Mouse (Mus musculus): ENCODE data around the gene Abcc1.

Abcc1 gene

GRCm38 (mm10) chr16:14439801-14440614, 78.7 kb downstream of the Abcc1 start:
- DNase-seq (ENCODE audit: low read depth, low spot score), result no peak

DNA sequence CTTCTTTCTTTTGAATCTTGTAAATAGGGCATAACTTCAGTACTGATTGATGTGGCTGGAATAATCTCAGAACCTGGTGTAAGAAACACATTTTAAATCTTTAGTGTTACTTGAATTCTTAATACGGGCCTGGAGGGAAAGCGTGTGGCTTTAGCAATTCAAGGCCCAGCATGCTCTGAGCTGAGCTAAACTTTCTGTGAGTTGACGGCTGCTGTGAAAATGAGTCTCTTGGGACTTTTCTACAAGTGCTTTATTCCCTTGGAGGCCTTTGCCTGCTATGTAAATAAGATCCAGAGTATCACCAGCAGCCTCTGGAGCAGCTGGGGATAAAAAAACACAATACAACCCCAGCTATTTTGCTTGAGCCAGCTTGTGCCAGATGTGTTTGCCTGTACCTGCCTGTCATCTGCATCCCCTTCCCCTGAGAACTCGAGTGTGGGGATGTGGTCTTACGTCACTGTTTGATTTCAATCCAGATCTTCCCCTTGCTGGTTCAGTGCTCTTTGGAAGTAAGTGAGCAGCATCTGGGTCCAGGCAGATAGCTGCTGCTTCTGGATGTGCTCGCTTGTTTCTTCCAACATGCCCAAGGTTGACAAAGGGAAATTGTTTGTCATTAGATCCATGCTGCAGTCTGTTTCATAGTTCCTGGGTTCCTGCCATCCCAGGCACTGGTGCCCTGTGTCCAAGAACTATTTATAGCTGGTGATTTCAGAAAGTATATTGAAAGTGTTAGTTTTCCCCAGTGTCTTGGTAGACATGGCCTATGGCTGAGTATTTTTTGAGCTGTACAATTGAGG, 82.9 kb downstream of the Abcc1 start:
- no peak for DNase-seq (ENCODE audit: low read depth, low spot score)

DNA sequence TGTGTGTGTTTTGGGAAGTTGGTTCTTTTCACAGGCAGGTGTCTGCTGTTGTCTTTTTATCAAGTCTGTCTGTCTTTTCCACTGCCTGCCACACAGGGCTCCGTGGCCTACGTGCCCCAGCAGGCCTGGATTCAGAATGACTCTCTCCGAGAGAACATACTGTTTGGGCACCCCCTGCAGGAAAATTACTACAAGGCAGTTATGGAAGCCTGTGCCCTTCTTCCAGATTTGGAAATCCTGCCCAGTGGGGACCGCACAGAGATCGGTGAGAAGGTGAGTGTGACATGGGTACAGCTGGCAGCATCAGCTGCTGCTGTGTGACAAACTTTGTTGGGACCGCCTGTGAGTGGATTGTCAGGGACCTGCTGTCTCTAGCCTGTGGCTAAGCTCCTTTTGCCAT, 83.8 kb downstream of the Abcc1 start:
- no peak for DNase-seq (ENCODE audit: low read depth, low spot score)

- DNase-seq (ENCODE audit: low read depth, low spot score), result no peak
These were observed 86.0 kb downstream of the Abcc1 start for GRCm38 (mm10) chr16:14447366-14447765.

- no peak for DNase-seq (ENCODE audit: low read depth, low spot score)
These were observed 86.9 kb downstream of the Abcc1 start for GRCm38 (mm10) chr16:14448307-14448706.

GRCm38 (mm10) chr16:14449861-14450260, 88.5 kb downstream of the Abcc1 start:
- no peak for DNase-seq (ENCODE audit: low read depth, low spot score)

GRCm38 (mm10) chr16:14451374-14452046, 90.2 kb downstream of the Abcc1 start:
- DNase-seq (ENCODE audit: low read depth, low spot score), result no peak

GRCm38 (mm10) chr16:14462535-14462934, 101.2 kb downstream of the Abcc1 start:
- no peak for DNase-seq (ENCODE audit: low read depth, low spot score)

DNA sequence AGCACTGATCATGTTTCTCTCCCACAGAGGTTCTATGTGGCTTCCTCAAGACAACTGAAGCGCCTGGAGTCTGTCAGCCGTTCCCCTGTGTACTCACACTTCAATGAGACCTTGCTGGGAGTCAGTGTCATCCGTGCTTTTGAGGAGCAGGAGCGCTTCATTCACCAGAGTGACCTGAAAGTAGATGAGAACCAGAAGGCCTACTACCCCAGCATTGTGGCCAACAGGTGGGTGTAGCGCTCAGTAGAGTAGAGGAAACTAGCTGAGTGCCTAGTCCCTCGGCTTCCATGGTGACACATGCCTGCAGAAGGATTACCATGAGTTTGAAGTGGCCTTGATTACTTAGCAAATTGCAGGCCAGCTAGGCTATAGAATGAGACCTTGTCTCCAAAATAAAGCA, 103.7 kb downstream of the Abcc1 start:
- DNase-seq (ENCODE audit: low read depth, low spot score), result no peak

DNA sequence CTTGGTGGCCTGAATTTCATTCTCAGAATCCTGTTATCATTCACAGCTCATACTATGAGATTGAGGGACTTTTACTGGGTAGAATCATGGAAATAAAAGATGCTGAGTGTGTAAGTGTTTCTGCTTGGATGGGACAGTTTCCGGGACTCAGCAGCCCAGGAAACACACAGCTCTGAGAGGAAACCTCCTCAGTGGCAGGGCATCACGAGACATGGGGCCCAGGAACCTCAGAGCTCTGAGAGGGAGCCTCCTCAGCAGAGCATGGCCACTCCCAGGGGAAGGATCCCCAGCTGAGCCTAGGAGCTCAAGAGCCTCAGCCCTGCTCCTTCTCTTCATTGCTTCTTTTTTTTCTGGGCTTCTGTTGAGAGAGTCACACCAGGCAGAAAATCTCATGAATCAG, 107.0 kb downstream of the Abcc1 start:
- DNase-seq (ENCODE audit: low read depth, low spot score), result no peak

- DNase-seq (ENCODE audit: low read depth, low spot score), result no peak
These were observed 107.5 kb downstream of the Abcc1 start for GRCm38 (mm10) chr16:14468841-14469240.

DNA sequence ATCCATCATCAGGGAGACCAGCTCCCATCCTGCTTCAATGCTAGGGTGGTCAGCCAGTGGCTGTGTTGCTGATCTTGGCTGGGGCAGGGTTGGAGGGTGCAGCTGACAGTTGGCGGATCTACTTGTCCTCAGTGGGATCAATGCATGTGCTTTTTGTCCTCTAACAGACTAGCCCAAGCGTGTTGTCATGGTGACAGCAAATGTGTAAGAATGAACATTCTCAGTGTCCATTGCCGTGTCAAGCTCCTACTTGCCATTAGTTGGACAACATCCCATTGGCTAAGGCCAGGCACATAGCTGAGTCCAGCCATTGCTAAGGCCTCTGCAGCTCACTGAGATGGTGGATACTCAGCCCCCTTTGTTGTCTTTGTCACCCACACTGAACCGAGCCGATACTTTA, 110.8 kb downstream of the Abcc1 start:
- no peak for DNase-seq (ENCODE audit: low read depth, low spot score)

GRCm38 (mm10) chr16:14473686-14474085, 112.3 kb downstream of the Abcc1 start:
- DNase-seq (ENCODE audit: low read depth, low spot score), result no peak

- no peak for DNase-seq (ENCODE audit: low read depth, low spot score)
These were observed 113.6 kb downstream of the Abcc1 start for GRCm38 (mm10) chr16:14475001-14475400.

DNA sequence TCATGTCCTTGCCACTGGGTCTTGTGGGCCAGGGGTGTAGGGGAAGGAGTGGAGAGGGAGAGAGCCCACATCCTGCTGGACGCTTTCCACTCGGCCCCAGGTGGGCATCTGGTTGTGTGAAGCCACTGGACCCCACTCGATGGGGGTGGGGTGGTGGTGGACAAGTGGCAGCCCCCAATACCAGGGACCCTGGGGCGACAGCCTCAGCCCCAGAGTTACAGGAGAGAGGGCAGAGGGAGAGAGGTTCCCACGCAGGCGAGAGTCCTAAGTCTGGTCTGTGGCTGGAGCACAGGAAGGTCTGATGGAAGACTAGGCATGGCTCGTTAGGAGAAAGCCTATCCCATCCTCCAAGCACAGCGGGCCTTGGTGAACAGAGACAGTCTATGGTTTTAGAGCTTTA, 114.7 kb downstream of the Abcc1 start:
- DNase-seq (ENCODE audit: low read depth, low spot score), result no peak

DNA sequence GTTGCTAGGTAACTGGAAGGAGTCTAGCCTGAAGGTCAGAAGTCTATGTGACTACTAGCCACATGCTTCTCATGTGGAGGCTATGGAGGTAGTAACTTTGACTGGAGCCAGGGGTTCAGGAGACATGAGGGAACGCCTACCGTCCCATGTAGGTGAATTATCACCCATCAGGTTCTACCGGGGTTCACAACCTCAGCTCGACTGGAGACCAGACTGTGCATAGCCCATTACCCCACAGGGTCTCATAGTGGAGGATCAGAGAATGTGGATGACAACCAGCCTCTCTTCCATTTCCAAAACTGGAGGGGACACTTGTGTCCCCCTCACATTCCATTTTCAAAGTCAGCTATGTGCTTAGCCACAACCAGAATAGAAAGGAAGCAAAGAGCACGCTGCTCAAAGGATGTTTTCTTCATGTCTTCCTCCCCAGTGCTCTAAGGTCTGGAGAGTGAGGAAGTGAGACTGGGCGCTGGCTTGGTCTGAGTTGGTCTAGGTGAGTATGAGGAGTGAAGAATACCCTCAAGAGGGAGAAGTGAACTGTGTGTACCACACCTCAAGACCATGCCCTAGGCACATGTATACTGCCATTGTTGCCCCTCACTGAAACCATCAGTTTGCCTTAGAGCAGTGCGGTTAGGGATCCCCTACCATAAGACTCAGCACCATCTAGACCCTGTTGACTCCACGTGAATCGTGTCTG, 115.5 kb downstream of the Abcc1 start:
- DNase-seq (ENCODE audit: low read depth, low spot score), result no peak

- DNase-seq (ENCODE audit: low read depth, low spot score), result no peak
These were observed 116.3 kb downstream of the Abcc1 start for GRCm38 (mm10) chr16:14477510-14478300.

DNA sequence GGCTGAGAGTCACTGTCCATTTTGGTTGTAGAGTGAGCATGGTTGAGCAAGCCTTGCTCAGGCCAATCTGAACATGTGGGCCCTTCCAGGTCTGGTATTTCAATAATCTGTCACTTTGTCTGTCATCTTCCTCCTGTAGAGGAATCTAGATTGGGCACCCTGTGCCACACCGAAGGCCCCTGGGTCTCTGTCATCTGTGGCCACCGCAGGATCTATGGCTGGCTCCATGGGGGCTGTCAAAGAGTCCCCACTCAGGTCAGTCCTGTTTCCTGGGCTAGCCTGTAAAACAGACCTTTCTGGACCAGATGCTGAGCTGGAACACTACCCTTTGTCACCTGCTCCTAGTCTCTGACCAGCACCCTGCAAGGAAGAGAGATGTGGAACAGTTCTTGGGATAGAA, 118.3 kb downstream of the Abcc1 start:
- DNase-seq (ENCODE audit: low read depth, low spot score), result no peak

DNA sequence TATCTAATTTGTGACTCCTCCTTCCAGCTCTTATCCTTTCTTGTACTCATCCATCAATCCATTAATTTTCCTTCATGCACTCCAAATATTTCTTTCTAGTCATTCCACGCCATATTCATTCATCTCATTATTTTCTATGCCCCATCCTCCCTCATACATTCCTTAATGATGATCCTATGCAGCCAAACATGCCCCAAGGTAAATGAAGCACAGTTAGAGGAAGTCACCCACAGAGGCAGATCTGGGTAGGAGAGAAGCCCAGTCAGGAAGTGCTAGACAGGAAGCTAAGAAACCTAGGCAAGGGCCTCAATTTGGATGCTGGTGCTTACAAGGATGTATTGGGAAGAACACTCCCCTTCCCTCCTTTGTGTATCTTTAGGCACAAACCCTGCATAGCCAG, 121.9 kb downstream of the Abcc1 start:
- DNase-seq (ENCODE audit: low read depth, low spot score), result no peak

- DNase-seq (ENCODE audit: low read depth, low spot score), result no peak
These were observed 132.2 kb downstream of the Abcc1 start for GRCm38 (mm10) chr16:14493491-14494114.
